Mouse (Mus musculus): ENCODE results near the gene Phex. TPM values are rescaled to one million over a fixed set of nuclear protein-coding genes. Genes with fewer than 3 reads are reported as not detected.

Phex gene
- total RNA-seq, 2 experiments from 2014 or later, result 0.13 to 0.54 TPM

Small RNA genes within 50 kb of the gene (microRNA-seq; reads per million reads assigned to microRNA genes)
- gene Gm23798, result 0 reads per million in 2 experiments

Other genes starting within 250 kb of the Phex start
- 10 to 100 TPM; 50.7 to 61.0 TPM for gene Sms, start 77.0 kb upstream of the Phex start, total RNA-seq (2021)
- gene Yy2, start 153.7 kb upstream of the Phex start, total RNA-seq (2021), result under 1 TPM; 0.46 to 0.99 TPM
- gene Mbtps2, start 183.4 kb upstream of the Phex start, total RNA-seq (2021), result 10 to 100 TPM; 12.6 to 14.2 TPM

Data from gastrocnemius, postnatal 36 days (tissue).